Mouse (Mus musculus) embryonic facial prominence, embryonic 13.5 days (tissue): Measurements from ENCODE around the gene Ascc1. TPM values are rescaled to one million over a fixed set of nuclear protein-coding genes. Genes with fewer than 3 reads are reported as not detected.
"Not testable (repeated sequence)": the region's sequence is repeated elsewhere in the genome, so short reads cannot be mapped to it uniquely, and the experiment has no call there.

Experiments used
- ATAC-seq: fragments of 200-750 bp; cut with Nextera tagmentation; 2 replicates; pipeline ENCODE4 v1.8.0; 2017; ENCODE audit warnings: low read depth; ENCODE audit not compliant: insufficient number of reproducible peaks, insufficient read depth, low FRiP score, low TSS enrichment
- H3K27ac ChIP-seq: fragments of 300-500 bp; sonication (generic); 2 replicates; pipeline ENCODE4 v1.5.1; 2015; ENCODE audit warnings: moderate library complexity, mild to moderate bottlenecking, inconsistent platforms
- H3K27me3 ChIP-seq: fragments of 300-500 bp; sonication (generic); 2 replicates; pipeline ENCODE4 v1.6.1; 2015; ENCODE audit warnings: mild to moderate bottlenecking, inconsistent platforms
- H3K36me3 ChIP-seq: fragments of 300-500 bp; sonication (generic); 2 replicates; pipeline ENCODE4 v1.6.1; 2015; ENCODE audit warnings: mild to moderate bottlenecking, inconsistent platforms
- H3K4me1 ChIP-seq: fragments of 300-500 bp; sonication (generic); 2 replicates; pipeline ENCODE4 v1.6.1; 2015; ENCODE audit warnings: inconsistent platforms
- H3K4me2 ChIP-seq: fragments of 300-500 bp; sonication (generic); 2 replicates; pipeline ENCODE4 v1.6.1; 2015; ENCODE audit warnings: moderate library complexity, mild to moderate bottlenecking, inconsistent platforms
- H3K4me3 ChIP-seq: fragments of 300-500 bp; sonication (generic); 2 replicates; pipeline ENCODE4 v1.5.1; 2015; ENCODE audit warnings: mild to moderate bottlenecking, inconsistent platforms
- H3K9ac ChIP-seq: fragments of 300-500 bp; sonication (generic); 2 replicates; pipeline ENCODE4 v1.6.1; 2015; ENCODE audit warnings: mild to moderate bottlenecking, inconsistent platforms
- H3K9me3 ChIP-seq: fragments of 300-500 bp; sonication (generic); 2 replicates; pipeline ENCODE4 v1.6.1; 2016; ENCODE audit warnings: inconsistent platforms
- WGBS: fragments of 180-500 bp; shearing (Covaris S2); methylation state at CpG from one replicate; pipeline ENCODE4 v1.1.7; 2015; ENCODE audit warnings: mixed read lengths; 5-methylcytosine and 5-hydroxymethylcytosine counted together
- polyA plus RNA-seq: library from polyadenylated mRNA; unstranded; fragments of >200 nt; fragmentation: Nextera tagmentation; extraction: Ambion mirVana; gene quantifications from 2 replicates; pipeline ENCODE4 v1.2.1, GENCODE M21; 2015

Gene Ascc1
- polyA plus RNA-seq, 1 experiment from 2014 or later: 50.3 TPM

DNA sequence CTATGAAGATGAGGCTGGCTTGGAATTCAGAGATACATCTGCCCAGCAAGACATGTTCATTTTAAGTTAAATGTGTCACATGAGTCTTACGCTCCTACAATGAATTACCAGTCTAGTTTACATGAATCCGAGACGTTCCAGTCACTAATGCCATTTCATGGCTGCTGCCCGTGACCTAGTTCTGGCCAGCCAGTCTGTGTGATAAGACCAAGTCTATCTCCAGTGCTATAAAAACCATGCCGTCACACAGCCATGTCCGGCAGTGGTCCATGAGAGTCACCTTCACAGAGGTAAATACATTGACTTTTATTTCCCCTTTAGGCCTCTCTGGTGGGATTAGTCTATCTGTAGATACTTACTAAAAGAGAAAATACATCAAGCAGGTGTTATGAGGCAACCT, 6.7 kb upstream of the Ascc1 start:
- no peaks in the 10 kb centered on the region for H3K27me3 ChIP-seq
- H3K27ac ChIP-seq: no peak overlapping the region
- no peaks in the 10 kb centered on the region for H3K9me3 ChIP-seq
- no peak overlapping the region for H3K4me3 ChIP-seq
- WGBS: 92% methylated on average over 6 of the region's 6 CpGs
- H3K4me1 ChIP-seq: peaks cover 1% of the 10 kb centered on the region; the same call in 1 of the 2 replicates
- H3K4me2 ChIP-seq: no peak overlapping the region
- no peak overlapping the region for H3K9ac ChIP-seq
- no peak for ATAC-seq
- peaks cover 57% of the 10 kb centered on the region for H3K36me3 ChIP-seq

DNA sequence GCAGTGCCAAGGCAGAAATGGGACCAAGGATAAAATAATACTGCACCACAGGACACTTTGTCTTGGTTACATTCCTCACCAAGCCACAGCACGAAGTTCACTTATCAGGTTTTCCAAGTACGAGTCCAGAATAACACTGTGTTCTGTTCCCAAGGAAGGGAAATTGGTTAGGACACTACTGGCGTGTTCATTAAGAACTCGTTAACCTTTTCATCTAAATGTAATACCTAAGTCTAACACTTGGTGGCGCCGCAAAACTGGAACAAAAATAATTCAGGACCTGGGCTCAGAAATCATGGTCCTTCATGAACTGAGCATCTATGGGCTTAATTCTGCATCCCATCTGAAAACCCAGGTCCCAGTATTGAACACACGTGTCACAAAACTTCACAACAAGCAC, 5.0 kb upstream of the Ascc1 start:
- Histone ChIP-seq H3K4me3 (no peak overlapping the region), H3K27ac (no peak overlapping the region), H3K4me1 (peaks cover 11% of the 10 kb centered on the region), H3K36me3 (peaks cover 48% of the 10 kb centered on the region), H3K27me3 (no peaks in the 10 kb centered on the region), H3K4me2 (no peak overlapping the region), H3K9me3 (no peaks in the 10 kb centered on the region), H3K9ac (no peak overlapping the region)
- WGBS: 21% methylated on average over 7 of the region's 7 CpGs
- no peak for ATAC-seq

DNA sequence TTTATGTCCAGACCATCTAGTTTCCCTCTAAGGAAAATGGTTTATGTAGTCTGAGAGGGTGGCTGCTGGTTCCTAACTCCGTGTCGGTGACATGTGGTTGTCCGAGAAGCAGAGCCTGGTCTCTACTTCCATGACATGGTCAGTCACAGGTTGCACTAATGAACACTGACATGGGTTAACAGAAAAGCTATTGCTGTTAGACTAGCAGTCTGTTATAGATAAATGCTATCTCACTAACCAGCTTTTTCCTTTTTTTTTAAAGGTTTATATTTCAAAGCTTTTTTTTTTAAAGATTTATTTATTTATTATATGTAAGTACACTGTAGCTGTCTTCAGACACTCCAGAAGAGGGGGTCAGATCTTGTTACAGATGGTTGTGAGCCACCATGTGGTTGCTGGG, 3.5 kb upstream of the Ascc1 start:
- Histone ChIP-seq H3K36me3 (peaks cover 37% of the 10 kb centered on the region), H3K4me1 (peaks cover 16% of the 10 kb centered on the region), H3K9me3 (no peaks in the 10 kb centered on the region), H3K4me3 (no peak overlapping the region), H3K4me2 (no peak overlapping the region), H3K9ac (no peak overlapping the region), H3K27ac (no peak overlapping the region), H3K27me3 (no peaks in the 10 kb centered on the region)
- ATAC-seq: no peak
- WGBS: 91% methylated on average over 3 of the region's 3 CpGs

DNA sequence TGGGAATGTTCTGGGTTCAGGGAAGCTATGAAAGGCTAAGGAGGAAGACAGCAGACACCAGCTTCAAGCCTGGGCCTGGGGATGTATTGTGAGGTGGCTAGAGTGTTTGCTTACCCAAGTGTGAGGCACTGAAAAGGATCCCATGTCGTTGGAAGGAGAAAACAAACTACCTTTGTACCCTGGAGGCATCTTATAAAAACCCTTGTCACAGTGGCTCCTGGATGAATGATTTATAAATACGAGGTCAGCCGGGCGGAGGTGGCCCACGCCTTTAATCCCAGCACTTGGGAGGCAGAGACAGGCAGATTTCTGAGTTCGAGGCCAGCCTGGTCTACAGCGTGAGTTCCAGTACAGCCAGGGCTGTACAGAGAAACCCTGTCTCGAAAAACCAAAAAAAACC, 942 bp upstream of the Ascc1 start:
- Histone ChIP-seq H3K4me3 (peak overlapping the region; percentile 69), H3K9ac (peak overlapping the region; percentile 80), H3K27ac (peak overlapping the region; percentile 22; the same call in 1 of the 2 replicates), H3K4me2 (peak overlapping the region; percentile 83), H3K4me1 (peaks cover 16% of the 10 kb centered on the region), H3K36me3 (peaks cover 13% of the 10 kb centered on the region)
- 80% methylated on average over 8 of the region's 8 CpGs for WGBS
- not testable (repeated sequence) for H3K9me3 ChIP-seq, ATAC-seq, H3K27me3 ChIP-seq

DNA sequence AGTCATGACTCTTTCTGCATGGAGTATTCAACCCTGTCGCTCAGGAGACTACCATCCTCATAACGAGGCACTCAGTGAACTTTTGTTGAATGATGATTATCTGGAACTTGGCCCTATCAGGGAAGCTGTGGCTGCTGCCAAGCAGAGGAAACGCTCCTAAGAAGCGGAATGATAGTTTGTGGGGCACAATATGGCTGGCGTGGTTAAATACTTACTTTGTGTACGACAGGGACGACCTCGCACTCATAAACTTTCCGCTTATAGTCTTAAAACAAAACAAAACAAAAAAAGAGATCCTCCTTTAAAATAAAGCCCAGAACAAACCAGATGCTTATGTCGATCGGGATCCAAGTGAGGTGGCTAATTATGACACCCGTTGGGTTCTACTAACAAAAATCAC, 402 bp upstream of the Ascc1 start:
- 4% methylated on average over 12 of the region's 12 CpGs for WGBS
- peaks cover 13% of the 10 kb centered on the region for H3K36me3 ChIP-seq
- H3K4me1 ChIP-seq: peaks cover 16% of the 10 kb centered on the region
- ATAC-seq: no peak
- no peaks in the 10 kb centered on the region for H3K27me3 ChIP-seq
- H3K27ac ChIP-seq: peak overlapping the region; percentile 99
- peak overlapping the region; percentile 83 for H3K4me2 ChIP-seq
- H3K9me3 ChIP-seq: no peaks in the 10 kb centered on the region
- H3K4me3 ChIP-seq: peak overlapping the region; percentile 69
- H3K9ac ChIP-seq: peak overlapping the region; percentile 80

DNA sequence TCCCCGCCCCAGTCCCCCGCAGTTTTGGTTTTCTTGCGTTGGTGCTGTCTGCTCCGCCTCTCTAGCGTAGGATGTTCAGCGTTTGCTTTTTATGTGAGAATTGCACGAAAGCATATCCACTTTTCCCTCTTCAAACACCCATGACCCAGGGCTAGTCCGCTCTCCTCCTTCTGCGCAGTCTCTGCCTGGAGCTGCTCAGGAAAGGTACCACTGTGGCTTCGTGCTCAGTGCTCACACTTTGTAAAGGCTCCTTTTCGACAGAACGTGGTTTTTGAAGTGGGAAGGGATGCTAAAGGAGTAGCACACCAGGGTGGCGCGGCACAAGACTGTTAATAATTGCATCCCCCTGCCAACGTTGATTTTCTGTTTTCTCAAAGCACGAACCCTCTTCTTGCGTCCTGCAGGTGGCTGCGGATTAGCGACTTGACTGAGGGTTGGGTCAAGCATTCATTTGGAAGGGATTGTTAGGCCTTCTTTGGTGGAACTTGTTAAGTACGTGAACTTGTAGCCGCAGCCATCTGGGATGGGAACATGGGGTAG, 678 bp downstream of the Ascc1 start:
- H3K27ac ChIP-seq: peak overlapping the region; percentile 99
- peak; percentile 2; the same call in 1 of the 2 replicates for ATAC-seq
- no peaks in the 10 kb centered on the region for H3K9me3 ChIP-seq
- H3K27me3 ChIP-seq: no peaks in the 10 kb centered on the region
- peak overlapping the region; percentile 80 for H3K9ac ChIP-seq
- peaks cover 21% of the 10 kb centered on the region for H3K36me3 ChIP-seq
- under 1% methylated on average over 21 of the region's 21 CpGs for WGBS
- H3K4me3 ChIP-seq: peak overlapping the region; percentile 69
- H3K4me1 ChIP-seq: peaks cover 16% of the 10 kb centered on the region
- H3K4me2 ChIP-seq: peak overlapping the region; percentile 83

DNA sequence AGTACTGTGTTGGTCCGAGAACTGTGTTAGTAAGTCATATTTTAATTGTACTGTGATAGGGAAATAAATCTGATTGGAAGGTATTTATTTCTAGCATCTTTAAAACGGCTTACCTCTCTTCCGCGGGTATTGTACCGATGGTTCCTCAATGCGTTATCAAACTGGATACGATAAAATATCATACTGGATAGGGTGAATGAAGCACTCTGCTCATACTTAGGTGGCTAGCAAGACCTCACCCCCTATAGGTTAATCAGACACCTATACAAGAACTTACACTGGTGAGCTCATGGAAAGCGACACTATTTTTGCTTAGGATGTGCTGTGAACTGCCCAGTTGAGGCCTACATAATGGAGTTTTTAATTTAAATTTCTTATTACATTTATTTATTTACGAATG, 1.2 kb downstream of the Ascc1 start:
- Histone ChIP-seq H3K27ac (peak overlapping the region; percentile 99), H3K27me3 (no peaks in the 10 kb centered on the region)

DNA sequence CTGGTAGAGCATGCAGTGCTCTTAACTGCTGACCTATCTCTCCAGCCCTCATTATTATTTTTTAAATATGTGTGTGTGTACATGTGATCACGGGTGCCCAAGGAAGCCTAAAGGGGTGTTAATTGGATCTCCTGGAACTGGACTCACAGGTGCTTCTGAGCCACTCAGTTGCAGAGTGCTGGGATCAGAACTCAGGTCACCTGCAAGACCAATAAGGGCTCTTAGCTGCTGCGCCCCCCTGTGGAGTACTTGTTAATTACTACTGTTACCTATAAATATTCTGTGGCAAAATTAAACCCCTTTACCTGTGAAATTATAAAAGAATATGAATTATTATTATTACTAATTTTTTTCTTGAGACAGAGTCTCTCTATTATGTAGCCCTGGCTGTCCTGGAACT, 2.7 kb downstream of the Ascc1 start:
- 63% methylated on average over 2 of the region's 2 CpGs for WGBS
- Histone ChIP-seq H3K9ac (no peak overlapping the region), H3K27ac (no peak overlapping the region), H3K36me3 (peaks cover 22% of the 10 kb centered on the region), H3K4me3 (no peak overlapping the region), H3K9me3 (no peaks in the 10 kb centered on the region), H3K4me1 (peaks cover 16% of the 10 kb centered on the region), H3K4me2 (no peak overlapping the region), H3K27me3 (no peaks in the 10 kb centered on the region)
- no peak for ATAC-seq

More for the DNA sequence above, 1.2 kb downstream of the Ascc1 start:
- Histone ChIP-seq H3K9me3 (no peaks in the 10 kb centered on the region), H3K9ac (peak overlapping the region; percentile 80), H3K4me2 (peak overlapping the region; percentile 83), H3K36me3 (peaks cover 23% of the 10 kb centered on the region), H3K4me1 (peaks cover 16% of the 10 kb centered on the region), H3K4me3 (peak overlapping the region; percentile 69)
- WGBS: 71% methylated on average over 9 of the region's 9 CpGs
- no peak for ATAC-seq

DNA sequence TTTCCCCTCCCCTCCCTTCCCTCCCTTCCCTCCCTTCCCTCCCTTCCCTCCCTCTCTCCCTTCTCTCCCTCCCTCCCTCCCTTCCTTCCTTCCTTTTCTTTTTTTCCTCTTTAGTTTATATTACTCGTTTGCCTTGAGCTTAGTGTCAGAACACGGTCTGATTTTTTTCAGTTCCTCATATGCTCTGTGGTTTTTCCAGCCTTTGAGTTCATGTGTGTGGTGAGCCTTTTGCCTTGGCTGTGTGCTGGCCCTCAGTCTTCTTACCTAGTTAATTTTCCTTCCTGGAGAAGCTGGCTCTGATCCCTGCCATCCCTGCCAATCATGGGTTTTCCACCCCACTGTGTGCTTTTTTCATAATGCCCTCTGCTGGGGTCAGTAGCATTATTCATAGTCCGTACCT, 6.5 kb downstream of the Ascc1 start:
- WGBS: 60% methylated on average over 3 of the region's 3 CpGs
- H3K27ac ChIP-seq: no peak overlapping the region
- no peak for ATAC-seq

DNA sequence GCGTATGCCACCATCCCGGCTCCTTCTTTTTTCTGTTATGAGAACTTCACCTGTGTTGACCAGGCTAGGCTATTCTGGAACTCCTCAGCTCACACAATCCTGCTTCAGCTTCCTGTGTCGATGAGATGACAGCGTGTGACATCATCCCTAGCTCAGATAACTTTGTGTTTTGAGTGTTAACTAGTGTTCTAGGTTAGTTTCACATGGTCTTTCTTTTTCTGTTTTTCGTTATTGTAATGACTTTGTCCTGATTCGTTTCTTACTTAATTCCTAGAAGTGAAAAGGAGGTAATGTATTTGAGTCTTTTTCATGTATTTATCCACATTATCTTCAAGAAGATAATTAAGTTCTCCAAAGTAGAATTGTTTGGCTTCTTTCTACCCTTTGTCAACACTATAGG, 13.6 kb downstream of the Ascc1 start:
- H3K9ac ChIP-seq: no peak overlapping the region
- ATAC-seq: no peak
- no peaks in the 10 kb centered on the region for H3K27me3 ChIP-seq
- no peak overlapping the region for H3K4me3 ChIP-seq
- H3K4me2 ChIP-seq: no peak overlapping the region
- no peaks in the 10 kb centered on the region for H3K4me1 ChIP-seq
- peaks cover 62% of the 10 kb centered on the region for H3K36me3 ChIP-seq
- H3K9me3 ChIP-seq: no peaks in the 10 kb centered on the region
- WGBS: 90% methylated on average over 6 of the region's 6 CpGs
- no peak overlapping the region for H3K27ac ChIP-seq

More for the DNA sequence above, 6.5 kb downstream of the Ascc1 start:
- no peak overlapping the region for H3K4me2 ChIP-seq
- peaks cover 32% of the 10 kb centered on the region for H3K36me3 ChIP-seq
- no peak overlapping the region for H3K4me3 ChIP-seq
- H3K9ac ChIP-seq: no peak overlapping the region
- H3K4me1 ChIP-seq: no peaks in the 10 kb centered on the region
- no peaks in the 10 kb centered on the region for H3K9me3 ChIP-seq
- H3K27me3 ChIP-seq: no peaks in the 10 kb centered on the region

DNA sequence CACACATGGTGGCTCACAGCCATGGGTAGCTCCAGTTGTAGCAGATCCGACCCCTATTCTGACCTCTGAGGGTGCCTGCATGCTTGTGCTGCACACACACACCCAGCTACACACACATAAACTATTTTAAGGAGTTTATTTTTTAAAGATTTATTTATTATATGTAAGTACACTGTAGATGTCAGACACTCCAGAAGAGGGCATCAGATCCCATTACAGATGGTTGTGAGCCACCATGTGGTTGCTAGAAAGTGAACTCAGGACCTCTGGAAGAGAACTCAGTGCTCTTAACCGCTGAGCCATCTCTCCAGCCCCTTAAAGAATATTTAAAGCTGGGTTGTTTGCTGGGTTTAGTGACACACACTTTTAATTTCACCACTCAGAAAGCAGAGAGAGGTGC, 16.7 kb downstream of the Ascc1 start:
- Histone ChIP-seq H3K9me3 (no peaks in the 10 kb centered on the region), H3K9ac (no peak overlapping the region), H3K36me3 (peaks cover 55% of the 10 kb centered on the region), H3K4me3 (no peak overlapping the region), H3K4me2 (no peak overlapping the region), H3K27ac (no peak overlapping the region), H3K27me3 (no peaks in the 10 kb centered on the region), H3K4me1 (no peaks in the 10 kb centered on the region)
- ATAC-seq: no peak
- 72% methylated on average over 2 of the region's 2 CpGs for WGBS

DNA sequence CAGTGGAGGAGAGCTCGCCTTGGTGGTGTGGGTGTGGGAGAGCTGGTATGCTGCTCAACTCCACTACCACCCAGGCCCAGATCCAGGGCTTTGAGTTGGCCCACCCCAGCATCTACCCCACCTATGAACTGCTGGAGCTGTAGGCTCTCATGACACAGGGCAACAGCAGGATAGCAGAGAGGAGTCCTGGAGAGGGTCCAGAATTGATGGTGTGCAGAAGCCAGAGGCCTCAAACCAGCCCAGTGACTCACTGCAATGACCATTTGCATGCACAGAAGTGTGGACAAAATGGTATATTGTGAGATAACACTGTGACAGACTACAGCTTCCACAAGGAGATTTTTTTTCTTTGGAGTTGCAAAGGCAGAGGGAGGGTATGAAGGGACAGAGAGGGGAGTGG, 21.1 kb downstream of the Ascc1 start:
- Histone ChIP-seq H3K4me1 (peaks cover 23% of the 10 kb centered on the region), H3K4me2 (no peak overlapping the region), H3K9me3 (no peaks in the 10 kb centered on the region), H3K36me3 (peaks cover 28% of the 10 kb centered on the region), H3K9ac (no peak overlapping the region), H3K4me3 (no peak overlapping the region), H3K27me3 (no peaks in the 10 kb centered on the region), H3K27ac (no peak overlapping the region)
- 71% methylated on average over 1 of the region's 1 CpGs for WGBS
- ATAC-seq: no peak
